Comparison of ENCODE assay signal across 27 mouse cellular contexts in genomic region chr12:108315818-108316217, GRCm38 (mm10). TPM values are rescaled to one million over a fixed set of nuclear protein-coding genes. Genes with fewer than 3 reads are reported as not detected.
"Had no signal": no experiment of that assay in that cellular context is flagged by ENCODE, and none has a peak within 500 bp of the region (broad histone marks: within the 10 kb centered on the region; RNA-seq: fewer than 3 reads in every experiment).

No protein-coding gene starts in this region.

- H3K4me3 ChIP-seq: heart, embryonic 13.5 days; heart, embryonic 15.5 days; hindbrain, embryonic 12.5 days; hindbrain, embryonic 15.5 days; kidney, embryonic 15.5 days; limb, embryonic 13.5 days; limb, embryonic 15.5 days; liver, embryonic 12.5 days had no signal

- H3K36me3 ChIP-seq: heart, embryonic 13.5 days; heart, embryonic 15.5 days; hindbrain, embryonic 12.5 days; hindbrain, embryonic 15.5 days; kidney, embryonic 15.5 days; limb, embryonic 13.5 days; limb, embryonic 15.5 days; liver, embryonic 12.5 days had no signal

- H3K27ac ChIP-seq: heart, embryonic 13.5 days; heart, embryonic 15.5 days; hindbrain, embryonic 12.5 days; hindbrain, embryonic 15.5 days; hindbrain, postnatal 0 days; kidney, embryonic 15.5 days; kidney, postnatal 0 days; limb, embryonic 13.5 days; limb, embryonic 15.5 days; liver, embryonic 12.5 days; liver, embryonic 14.5 days had no signal

- ATAC-seq: hindbrain, postnatal 0 days; intestine, embryonic 16.5 days; liver, embryonic 12.5 days had no signal

- H3K4me2 ChIP-seq: heart, embryonic 11.5 days; heart, embryonic 13.5 days; heart, embryonic 15.5 days; hindbrain, embryonic 12.5 days; hindbrain, embryonic 15.5 days; kidney, embryonic 15.5 days; limb, embryonic 13.5 days; limb, embryonic 15.5 days; liver, embryonic 12.5 days had no signal

- H3K9ac ChIP-seq: heart, embryonic 13.5 days; heart, embryonic 15.5 days; hindbrain, embryonic 12.5 days; hindbrain, embryonic 15.5 days; kidney, embryonic 15.5 days; limb, embryonic 13.5 days; limb, embryonic 15.5 days; liver, embryonic 12.5 days; liver, embryonic 14.5 days had no signal

- DNase-seq: gastrocnemius, postnatal 14 days; gastrocnemius, postnatal 36 days; heart, adult 18-20 months; heart, postnatal 14 days; heart, postnatal 36 days; kidney, adult 11 months; kidney, adult 2 months; kidney, adult 9 months; kidney, postnatal 14 days; kidney, postnatal 36 days; layer of hippocampus, adult 9-11 months; layer of hippocampus, postnatal 36 days; left cerebral cortex, postnatal 4 days had no signal

- H3K9me3 ChIP-seq: heart, embryonic 13.5 days; heart, embryonic 15.5 days; hindbrain, embryonic 12.5 days; hindbrain, embryonic 15.5 days; kidney, embryonic 15.5 days; limb, embryonic 13.5 days; limb, embryonic 15.5 days; liver, embryonic 12.5 days had no signal

RNA-seq across cellular contexts. Expression of gene Hhipl1, which starts 9.7 kb away (rescaled TPM):
- total RNA-seq: hematopoietic stem cell, adult 5-6 weeks had no signal

RNA-seq across cellular contexts. Expression of gene Eml1, which starts 54.9 kb away (rescaled TPM):
- total RNA-seq: hematopoietic stem cell, adult 5-6 weeks had no signal
